Mouse (Mus musculus) CH12F3 (cell line): ENCODE results near the gene Tceanc.

Experiments
- in situ Hi-C: fragments of 300-500 bp; cut with MboI; formaldehyde crosslinking; loops from 2 replicates; pipeline ENCODE4 v1.14.3; 2020; ENCODE audit warnings: low sequenced_read_pairs

The Tceanc gene

GRCm38 (mm10) chrX:166497771-166498170 is 20.6 kb downstream of the Tceanc start:
- in situ Hi-C loops = no loop called here

DNA sequence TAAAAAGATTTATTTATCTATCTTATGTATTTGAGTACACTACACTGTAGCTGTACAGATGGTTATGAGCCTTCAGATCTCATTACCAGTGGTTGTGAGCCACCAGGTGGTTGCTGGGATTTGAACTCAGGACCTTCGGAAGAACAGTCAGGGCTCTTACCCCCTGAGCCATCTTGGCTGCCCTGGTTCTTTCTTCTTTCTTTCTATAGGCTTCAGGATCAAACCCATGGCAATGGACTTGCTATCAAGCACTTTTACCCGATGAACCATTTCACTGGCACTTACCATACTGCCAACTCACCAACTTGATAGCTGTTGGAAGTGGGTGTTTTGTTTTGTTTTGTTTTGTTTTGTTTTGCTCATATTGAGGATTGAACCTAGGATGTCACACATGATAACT is 23.3 kb downstream of the Tceanc start:
- in situ Hi-C loops = no loop called here

DNA sequence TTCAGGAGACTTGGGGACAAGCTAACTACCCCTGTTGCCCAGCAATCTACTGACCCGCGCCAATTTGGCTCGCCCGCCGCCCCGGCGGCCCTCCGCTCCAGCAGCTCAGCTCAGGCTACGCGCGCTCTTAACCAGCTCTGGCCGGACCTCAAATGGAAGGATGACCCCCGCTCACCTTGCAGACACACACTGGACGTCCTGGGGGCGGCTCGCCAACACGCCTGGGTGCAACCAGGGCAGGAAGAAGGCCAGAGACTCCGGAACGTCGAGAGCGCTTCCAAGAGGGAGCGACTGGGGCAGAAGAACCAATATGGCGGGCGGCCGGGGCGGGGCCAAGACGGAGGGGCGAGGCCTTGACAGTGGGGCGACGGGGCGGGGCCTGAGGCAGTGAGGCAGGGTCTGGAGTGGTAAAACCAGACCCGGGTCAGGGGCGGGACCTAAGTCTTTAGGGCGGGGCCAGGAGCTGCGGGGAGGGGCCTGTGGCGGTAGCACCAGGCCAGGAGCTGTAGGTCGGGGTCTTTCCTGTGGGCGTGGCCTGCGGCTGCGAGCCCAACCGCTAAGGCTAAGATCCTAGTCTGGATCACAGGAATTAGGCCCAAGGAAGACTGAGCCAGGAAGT is 38.9 kb downstream of the Tceanc start, which contains the start of gene Rab9:
Gene Rab9, minus strand, starts transcription at position 503 of the 619 bp plus-strand sequence.
- in situ Hi-C loops = no loop called here

DNA sequence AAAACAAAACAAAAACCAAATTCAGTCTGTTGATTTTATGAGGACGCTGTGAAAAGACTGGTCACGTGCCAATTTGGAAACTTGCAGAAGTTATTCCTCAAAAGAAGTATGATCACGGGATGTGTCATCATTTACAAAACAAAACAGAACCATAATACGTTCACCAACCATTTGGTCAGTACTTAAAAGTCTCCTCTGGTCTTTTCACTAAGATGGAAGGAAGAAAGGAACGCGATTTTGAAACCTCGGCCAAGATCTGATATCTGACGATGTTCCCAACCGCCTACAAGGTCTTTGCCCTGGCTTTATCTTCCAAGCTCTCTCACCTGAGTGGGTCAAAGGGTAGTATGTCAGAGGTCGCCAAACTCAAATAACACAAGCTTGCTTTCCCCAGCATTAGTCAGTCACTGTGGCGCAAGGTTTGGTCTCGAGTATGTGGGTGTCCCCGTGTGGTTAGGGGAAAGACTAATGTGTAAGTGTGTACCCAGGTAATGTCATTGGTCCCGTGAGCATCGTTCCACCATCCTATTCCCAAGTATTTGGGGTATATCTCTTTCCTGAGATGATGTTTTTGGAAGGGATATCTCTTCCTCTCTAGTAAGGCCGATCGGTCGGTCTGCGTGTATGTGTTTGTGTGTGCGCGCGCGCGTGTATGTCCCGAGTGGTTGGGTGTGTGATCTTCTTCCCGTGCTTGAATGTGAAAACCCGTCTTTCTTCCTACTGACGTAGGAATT is 39.6 kb downstream of the Tceanc start:
- in situ Hi-C loops = no loop called here

- in situ Hi-C loops = no loop called here
Observed at GRCm38 (mm10) chrX:166477393-166477792, 41.0 kb downstream of the Tceanc start.

GRCm38 (mm10) chrX:166472612-166473011 is 45.8 kb downstream of the Tceanc start:
- in situ Hi-C loops = no loop called here

GRCm38 (mm10) chrX:166468321-166468720 is 50.0 kb downstream of the Tceanc start:
- in situ Hi-C loops = no loop called here

- in situ Hi-C loops = no loop called here
Observed at GRCm38 (mm10) chrX:166455525-166455924, 62.8 kb downstream of the Tceanc start.

- in situ Hi-C loops = no loop called here
Observed at GRCm38 (mm10) chrX:166454331-166454730, 64.0 kb downstream of the Tceanc start.

DNA sequence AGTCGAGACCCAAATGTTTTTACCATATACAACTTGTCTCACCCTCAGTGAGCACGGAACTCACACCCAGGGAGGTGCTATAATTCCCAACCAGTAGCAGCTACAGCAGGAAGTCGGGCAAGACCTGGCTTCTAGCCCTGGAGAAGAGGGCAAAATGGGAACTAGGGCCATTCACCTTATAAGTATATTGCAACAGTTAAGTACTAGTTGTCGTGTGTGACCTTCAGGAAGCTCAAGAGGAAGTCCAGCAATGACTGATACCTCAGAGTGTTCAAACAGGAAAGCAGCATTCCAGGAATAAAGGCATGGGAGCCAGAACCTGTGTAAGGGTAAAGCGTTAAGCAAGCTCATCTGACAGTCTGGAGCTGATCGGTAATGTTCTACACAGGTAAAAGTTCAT is 64.8 kb downstream of the Tceanc start:
- in situ Hi-C loops = no loop called here
